Mouse (Mus musculus) E14TG2a.4 (cell line): Measurements from ENCODE around the gene Gm7995.
"Not testable (repeated sequence)": the region's sequence is repeated elsewhere in the genome, so short reads cannot be mapped to it uniquely, and the experiment has no call there.

Experiments
- H3K27me3 ChIP-seq: 2 replicates; pipeline ENCODE4 v1.6.1; 2014; ENCODE audit warnings: low read length, control low read depth; ENCODE audit not compliant: insufficient read depth
- H3K36me3 ChIP-seq: 2 replicates; pipeline ENCODE4 v1.6.1; 2014; ENCODE audit warnings: low read length, control low read depth; ENCODE audit not compliant: insufficient read depth
- H3K4me1 ChIP-seq: replicated peaks from 2 replicates; pipeline ENCODE4 v1.6.1; 2014; ENCODE audit warnings: low read depth, low read length, control low read depth
- H3K4me3 ChIP-seq: replicated peaks from 2 replicates; pipeline ENCODE4 v1.5.1; 2014; ENCODE audit warnings: mild to moderate bottlenecking, low read length
- H3K9me3 ChIP-seq: 2 replicates; pipeline ENCODE4 v1.6.1; 2014; ENCODE audit warnings: low read length, control low read depth

Gene Gm7995

DNA sequence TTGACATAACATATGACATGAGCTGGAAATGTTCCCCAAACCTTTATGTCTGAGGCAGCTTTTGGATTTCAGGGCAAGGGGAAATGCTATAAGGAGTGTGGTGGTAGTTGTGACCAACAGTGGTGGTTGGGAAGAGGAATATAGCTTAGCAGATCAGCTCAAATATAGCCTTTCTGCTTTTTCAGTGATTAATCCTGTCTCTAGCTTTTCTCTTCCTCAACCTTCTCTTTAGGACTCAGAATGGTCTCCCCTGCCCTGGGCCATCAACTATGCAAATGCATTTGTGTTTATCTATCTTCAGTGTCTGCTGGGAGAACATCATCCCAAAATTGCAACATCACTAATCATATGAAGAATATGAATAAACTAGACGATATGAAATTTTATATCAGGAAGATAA, at the start of gene Gm7995:
Gene Gm7995, plus strand, starts transcription at position 301 of the 400 bp plus-strand sequence.
- H3K9me3 ChIP-seq, H3K27me3 ChIP-seq, H3K4me3 ChIP-seq, H3K4me1 ChIP-seq, H3K36me3 ChIP-seq: not testable (repeated sequence)

DNA sequence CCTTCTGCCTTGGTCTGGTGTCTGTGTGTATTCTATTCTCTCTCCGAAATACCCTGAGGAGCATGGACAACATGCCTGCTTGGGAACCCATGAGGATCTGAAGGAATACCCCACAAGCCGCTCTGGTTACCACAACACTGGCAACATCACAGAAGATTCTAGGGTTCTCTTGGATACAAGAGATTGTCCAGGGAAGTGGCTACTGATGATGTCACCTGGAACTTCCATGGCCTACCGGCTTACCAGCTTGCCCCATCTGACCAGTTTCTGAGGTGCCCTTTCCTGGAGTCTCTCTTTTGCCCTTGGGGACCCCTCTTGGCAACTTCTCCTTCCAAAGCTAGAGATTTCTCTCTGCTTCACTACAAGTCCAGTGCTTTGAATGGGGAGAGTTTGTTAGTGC, 12.8 kb upstream of the Gm7995 start, which contains the start of gene Gm9611:
Gene Gm9611, minus strand, starts transcription at position 101 of the 400 bp plus-strand sequence.
- not testable (repeated sequence) for H3K4me1 ChIP-seq, H3K9me3 ChIP-seq, H3K36me3 ChIP-seq, H3K4me3 ChIP-seq, H3K27me3 ChIP-seq
